Mouse (Mus musculus) midbrain, embryonic 13.5 days (tissue): ENCODE data around the gene Rnf212. TPM values are rescaled to one million over a fixed set of nuclear protein-coding genes. Genes with fewer than 3 reads are reported as not detected.

Source experiments
- ATAC-seq: fragments of 200-750 bp; cut with Nextera tagmentation; 2 replicates; pipeline ENCODE4 v1.8.0; 2017; ENCODE audit warnings: mild to moderate bottlenecking, moderate TSS enrichment, moderate library complexity
- H3K27ac ChIP-seq: fragments of 300-500 bp; sonication (generic); 2 replicates; pipeline ENCODE4 v1.5.1; 2015; ENCODE audit warnings: inconsistent platforms, mild to moderate bottlenecking, moderate library complexity
- H3K27me3 ChIP-seq: fragments of 300-500 bp; sonication (generic); 2 replicates; pipeline ENCODE4 v1.6.1; 2015; ENCODE audit warnings: mild to moderate bottlenecking, inconsistent platforms
- H3K36me3 ChIP-seq: fragments of 300-500 bp; sonication (generic); 2 replicates; pipeline ENCODE4 v1.6.1; 2015; ENCODE audit warnings: mild to moderate bottlenecking, inconsistent platforms
- H3K4me1 ChIP-seq: fragments of 300-500 bp; sonication (generic); replicated peaks from 2 replicates; pipeline ENCODE4 v1.6.1; 2015; ENCODE audit warnings: inconsistent platforms
- H3K4me2 ChIP-seq: fragments of 300-500 bp; sonication (generic); replicated peaks from 2 replicates; pipeline ENCODE4 v1.6.1; 2015; ENCODE audit warnings: moderate library complexity, mild to moderate bottlenecking, inconsistent platforms
- H3K4me3 ChIP-seq: fragments of 300-500 bp; sonication (generic); replicated peaks from 2 replicates; pipeline ENCODE4 v1.5.1; 2015; ENCODE audit warnings: mild to moderate bottlenecking, inconsistent platforms
- H3K9ac ChIP-seq: fragments of 300-500 bp; sonication (generic); replicated peaks from 2 replicates; pipeline ENCODE4 v1.6.1; 2015; ENCODE audit warnings: mild to moderate bottlenecking, inconsistent platforms
- H3K9me3 ChIP-seq: fragments of 300-500 bp; sonication (generic); 2 replicates; pipeline ENCODE4 v1.6.1; 2016; ENCODE audit warnings: mild to moderate bottlenecking, inconsistent platforms
- WGBS: fragments of 180-500 bp; shearing (Covaris S2); methylation state at CpG from one replicate; pipeline ENCODE4 v1.1.7; 2015; 5-methylcytosine and 5-hydroxymethylcytosine counted together
- polyA plus RNA-seq: library from polyadenylated mRNA; unstranded; fragments of >200 nt; fragmentation: Nextera tagmentation; extraction: Ambion mirVana; gene quantifications from 2 replicates; pipeline ENCODE4 v1.2.1, GENCODE M21; 2015

Gene Rnf212
- polyA plus RNA-seq, 1 experiment from 2014 or later, result not detected

DNA sequence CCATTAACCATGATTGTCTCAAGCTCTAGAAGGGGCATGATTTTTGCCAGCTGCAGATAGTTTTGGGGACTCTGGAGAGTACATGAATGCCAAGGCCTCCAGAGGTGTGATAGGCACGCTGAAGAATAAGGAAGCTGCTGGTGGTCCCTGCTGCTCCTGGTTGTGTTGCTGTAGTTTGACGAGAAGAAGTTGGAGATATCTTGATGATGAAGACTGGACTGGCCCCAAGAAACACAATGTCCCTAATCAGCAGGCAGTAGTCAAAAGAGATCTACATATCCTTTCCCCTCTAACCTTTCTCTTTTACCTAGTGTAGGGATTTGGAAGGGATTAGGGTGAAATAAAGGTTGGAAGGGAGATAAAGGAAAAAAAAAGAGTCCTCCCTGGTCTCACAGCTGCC lies 32.2 kb downstream of the Rnf212 start:
- 72% methylated on average over 2 of the region's 2 CpGs for WGBS
- no peak overlapping the region for H3K4me3 ChIP-seq
- H3K4me1 ChIP-seq, result no peaks in the 10 kb centered on the region
- no peak overlapping the region for H3K4me2 ChIP-seq
- H3K27ac ChIP-seq, result no peak overlapping the region
- H3K9ac ChIP-seq, result no peak overlapping the region
- H3K9me3 ChIP-seq, result no peaks in the 10 kb centered on the region
- no peak for ATAC-seq
- no peaks in the 10 kb centered on the region for H3K36me3 ChIP-seq
- H3K27me3 ChIP-seq, result no peaks in the 10 kb centered on the region

DNA sequence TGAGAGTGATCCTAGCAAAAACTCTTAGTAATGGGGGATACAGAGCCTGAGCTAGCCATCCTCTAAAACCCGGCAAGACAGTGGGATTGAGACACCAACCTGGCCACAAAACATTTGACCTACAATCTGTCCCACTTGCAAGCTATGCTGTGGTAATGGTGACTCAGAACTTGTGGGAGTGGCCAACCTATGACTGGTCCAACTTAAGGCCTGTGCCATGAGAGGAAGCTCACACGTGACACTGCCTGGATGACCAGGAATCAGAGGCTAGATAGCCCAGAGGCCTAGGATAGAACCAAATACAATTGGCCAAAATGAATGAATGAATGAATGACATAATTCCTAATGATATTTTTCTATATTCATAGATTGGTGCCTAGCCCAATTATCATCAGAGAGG lies 32.9 kb downstream of the Rnf212 start:
- Histone ChIP-seq H3K27me3 (no peaks in the 10 kb centered on the region), H3K4me3 (no peak overlapping the region), H3K4me1 (no peaks in the 10 kb centered on the region), H3K27ac (no peak overlapping the region), H3K9me3 (no peaks in the 10 kb centered on the region), H3K36me3 (no peaks in the 10 kb centered on the region), H3K4me2 (no peak overlapping the region), H3K9ac (no peak overlapping the region)
- WGBS, result 83% methylated on average over 2 of the region's 2 CpGs
- ATAC-seq, result no peak

- H3K27ac ChIP-seq, result no peak overlapping the region
- no peak overlapping the region for H3K4me2 ChIP-seq
- ATAC-seq, result no peak
- H3K9me3 ChIP-seq, result no peaks in the 10 kb centered on the region
- 84% methylated on average over 1 of the region's 1 CpGs for WGBS
- H3K4me1 ChIP-seq, result no peaks in the 10 kb centered on the region
- H3K27me3 ChIP-seq, result no peaks in the 10 kb centered on the region
- no peak overlapping the region for H3K9ac ChIP-seq
- H3K4me3 ChIP-seq, result no peak overlapping the region
- H3K36me3 ChIP-seq, result no peaks in the 10 kb centered on the region
Observed at GRCm38 (mm10) chr5:108727425-108727824, 47.4 kb downstream of the Rnf212 start.

- no peak overlapping the region for H3K4me3 ChIP-seq
- ATAC-seq, result peak; percentile 83
- H3K4me2 ChIP-seq, result no peak overlapping the region
- H3K9ac ChIP-seq, result no peak overlapping the region
- WGBS, result 25% methylated on average over 5 of the region's 5 CpGs
- no peaks in the 10 kb centered on the region for H3K4me1 ChIP-seq
- no peaks in the 10 kb centered on the region for H3K36me3 ChIP-seq
- H3K27ac ChIP-seq, result no peak overlapping the region
- H3K27me3 ChIP-seq, result no peaks in the 10 kb centered on the region
- H3K9me3 ChIP-seq, result no peaks in the 10 kb centered on the region
Observed at GRCm38 (mm10) chr5:108726557-108727248, 48.1 kb downstream of the Rnf212 start.

DNA sequence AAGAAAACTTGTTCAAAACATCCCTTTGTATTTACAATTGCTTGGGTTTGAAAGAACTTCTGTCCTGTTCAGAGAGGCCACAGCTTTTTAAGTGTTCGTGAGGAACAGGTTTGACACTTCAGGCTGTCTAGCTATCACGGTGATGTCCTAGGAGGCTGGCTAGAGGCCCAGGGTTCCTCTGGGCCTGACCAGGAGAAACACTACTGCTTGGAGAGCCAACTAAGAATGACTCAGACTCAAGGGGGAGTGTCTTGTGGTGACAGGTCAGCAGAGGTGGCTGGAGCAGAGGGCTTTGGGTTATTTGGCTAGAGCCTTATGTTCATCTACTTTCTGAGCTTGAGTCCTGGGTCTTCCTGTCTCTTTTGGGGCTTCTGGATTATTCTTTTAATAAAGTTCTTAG lies 50.8 kb downstream of the Rnf212 start:
- Histone ChIP-seq H3K27me3 (no peaks in the 10 kb centered on the region), H3K4me2 (no peak overlapping the region), H3K4me1 (no peaks in the 10 kb centered on the region), H3K27ac (no peak overlapping the region), H3K9me3 (no peaks in the 10 kb centered on the region), H3K36me3 (no peaks in the 10 kb centered on the region), H3K4me3 (no peak overlapping the region), H3K9ac (no peak overlapping the region)
- 73% methylated on average over 2 of the region's 2 CpGs for WGBS
- no peak for ATAC-seq

DNA sequence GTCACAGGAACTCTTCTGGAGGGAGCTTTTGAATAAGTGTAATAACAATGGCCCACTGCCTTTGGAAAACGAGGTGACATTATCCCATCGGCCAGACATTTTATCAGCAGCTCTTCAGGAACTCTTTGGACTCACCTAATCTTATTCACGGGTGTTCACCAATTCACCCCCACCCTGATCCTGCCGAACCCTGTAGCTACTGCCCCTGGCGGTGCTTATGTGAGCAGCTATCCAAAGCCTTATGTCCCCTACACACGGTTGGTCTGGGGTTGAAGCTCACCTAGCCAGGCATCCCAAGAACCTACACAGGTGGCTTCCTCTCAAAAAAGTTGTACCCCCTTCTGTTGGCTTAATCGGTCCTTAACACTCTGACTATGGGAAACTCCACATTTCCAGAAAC lies 55.0 kb downstream of the Rnf212 start:
- Histone ChIP-seq H3K36me3 (no peaks in the 10 kb centered on the region), H3K4me1 (peaks cover 6% of the 10 kb centered on the region; the same call in 1 of the 2 replicates), H3K9me3 (no peaks in the 10 kb centered on the region), H3K4me2 (no peak overlapping the region), H3K27me3 (no peaks in the 10 kb centered on the region), H3K9ac (no peak overlapping the region), H3K4me3 (no peak overlapping the region), H3K27ac (no peak overlapping the region)
- no peak for ATAC-seq
- 66% methylated on average over 7 of the region's 7 CpGs for WGBS

GRCm38 (mm10) chr5:108718051-108718450 lies 56.7 kb downstream of the Rnf212 start:
- Histone ChIP-seq H3K4me1 (peaks cover 6% of the 10 kb centered on the region; the same call in 1 of the 2 replicates), H3K9ac (no peak overlapping the region), H3K27me3 (no peaks in the 10 kb centered on the region), H3K9me3 (no peaks in the 10 kb centered on the region), H3K4me2 (no peak overlapping the region), H3K27ac (no peak overlapping the region), H3K4me3 (no peak overlapping the region), H3K36me3 (no peaks in the 10 kb centered on the region)
- WGBS, result 37% methylated on average over 4 of the region's 4 CpGs
- no peak for ATAC-seq

DNA sequence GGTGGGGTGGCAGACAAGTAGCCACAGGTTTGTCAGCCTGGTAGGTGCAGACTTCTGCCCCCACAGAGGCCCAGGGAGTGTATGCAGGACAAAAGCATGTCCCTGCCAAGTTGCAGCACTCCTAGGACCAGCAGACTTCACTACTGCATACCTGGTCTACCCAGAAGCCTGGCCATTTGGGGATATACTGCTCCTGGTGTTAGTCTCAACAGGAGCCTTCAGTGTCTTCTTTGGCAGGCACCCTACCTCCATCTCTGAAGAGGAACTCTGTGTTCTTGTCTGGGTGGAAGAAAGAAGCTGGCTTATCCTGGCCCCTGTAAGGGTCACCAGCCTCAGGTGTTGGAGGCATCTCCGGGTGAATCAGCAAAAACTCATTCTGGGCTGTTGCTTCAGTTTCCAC lies 58.8 kb downstream of the Rnf212 start:
- Histone ChIP-seq H3K9ac (no peak overlapping the region), H3K27me3 (no peaks in the 10 kb centered on the region), H3K4me3 (no peak overlapping the region), H3K27ac (no peak overlapping the region), H3K4me2 (no peak overlapping the region), H3K9me3 (no peaks in the 10 kb centered on the region), H3K4me1 (peaks cover 6% of the 10 kb centered on the region; the same call in 1 of the 2 replicates), H3K36me3 (no peaks in the 10 kb centered on the region)
- ATAC-seq, result no peak
- WGBS, result 93% methylated on average over 1 of the region's 1 CpGs

DNA sequence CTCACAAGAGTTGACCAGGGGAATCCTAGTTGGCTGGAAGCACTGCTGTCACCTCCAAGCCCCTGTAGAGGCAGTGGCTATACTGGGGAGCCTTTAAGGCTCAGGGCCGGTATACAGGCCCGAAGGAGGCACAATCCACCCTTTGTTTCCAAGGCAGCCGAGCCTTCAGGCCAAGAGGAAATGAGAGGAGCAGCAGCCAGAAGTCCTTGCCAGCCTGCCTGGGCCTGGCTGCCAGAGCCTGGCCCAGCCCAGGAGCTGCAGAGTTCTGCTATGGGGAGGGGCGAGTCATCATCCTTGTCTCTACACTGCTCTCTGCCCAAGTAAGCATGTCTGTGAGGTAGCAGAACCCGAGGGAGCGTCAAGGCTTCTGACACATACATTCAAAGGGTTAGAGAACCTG lies 60.6 kb downstream of the Rnf212 start:
- no peak overlapping the region for H3K27ac ChIP-seq
- no peak for ATAC-seq
- H3K4me1 ChIP-seq, result peaks cover 6% of the 10 kb centered on the region; the same call in 1 of the 2 replicates
- WGBS, result 71% methylated on average over 6 of the region's 6 CpGs
- H3K9ac ChIP-seq, result no peak overlapping the region
- H3K36me3 ChIP-seq, result no peaks in the 10 kb centered on the region
- H3K27me3 ChIP-seq, result no peaks in the 10 kb centered on the region
- no peak overlapping the region for H3K4me3 ChIP-seq
- H3K9me3 ChIP-seq, result no peaks in the 10 kb centered on the region
- H3K4me2 ChIP-seq, result no peak overlapping the region

GRCm38 (mm10) chr5:108713691-108714090 lies 61.1 kb downstream of the Rnf212 start:
- Histone ChIP-seq H3K36me3 (no peaks in the 10 kb centered on the region), H3K27ac (no peak overlapping the region), H3K9me3 (no peaks in the 10 kb centered on the region), H3K4me2 (no peak overlapping the region), H3K9ac (no peak overlapping the region), H3K4me1 (peaks cover 6% of the 10 kb centered on the region; the same call in 1 of the 2 replicates), H3K27me3 (no peaks in the 10 kb centered on the region), H3K4me3 (no peak overlapping the region)
- no peak for ATAC-seq

- Histone ChIP-seq H3K36me3 (no peaks in the 10 kb centered on the region), H3K27me3 (no peaks in the 10 kb centered on the region), H3K4me3 (no peak overlapping the region), H3K9me3 (no peaks in the 10 kb centered on the region), H3K4me1 (peaks cover 6% of the 10 kb centered on the region; the same call in 1 of the 2 replicates), H3K27ac (no peak overlapping the region), H3K9ac (no peak overlapping the region), H3K4me2 (no peak overlapping the region)
- no peak for ATAC-seq
- 87% methylated on average over 2 of the region's 2 CpGs for WGBS
Observed at GRCm38 (mm10) chr5:108713096-108713495, 61.7 kb downstream of the Rnf212 start.

DNA sequence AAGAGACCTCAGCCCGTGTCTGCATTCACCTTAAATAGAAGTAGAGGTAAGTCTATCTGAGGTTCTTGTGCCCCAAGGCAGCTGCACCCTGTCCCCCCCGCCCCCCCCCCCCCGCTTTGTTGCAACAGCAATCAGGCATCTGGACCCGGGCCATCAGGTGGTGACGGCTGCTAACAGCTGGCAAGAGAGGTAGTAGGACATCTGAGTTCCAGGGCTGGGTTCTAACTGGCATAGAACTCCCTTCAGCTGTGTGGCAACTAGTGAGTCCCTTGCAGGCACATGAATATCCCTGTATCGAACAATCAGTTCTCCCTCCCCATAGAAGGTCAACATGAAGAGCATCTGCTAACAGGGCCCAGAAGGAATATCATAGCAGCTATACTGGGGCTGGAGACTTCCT lies 62.8 kb downstream of the Rnf212 start:
- no peak overlapping the region for H3K27ac ChIP-seq
- no peaks in the 10 kb centered on the region for H3K9me3 ChIP-seq
- H3K36me3 ChIP-seq, result no peaks in the 10 kb centered on the region
- H3K4me1 ChIP-seq, result no peaks in the 10 kb centered on the region
- H3K4me2 ChIP-seq, result no peak overlapping the region
- no peak for ATAC-seq
- no peak overlapping the region for H3K9ac ChIP-seq
- H3K4me3 ChIP-seq, result no peak overlapping the region
- WGBS, result 85% methylated on average over 6 of the region's 6 CpGs
- H3K27me3 ChIP-seq, result no peaks in the 10 kb centered on the region
